Mouse (Mus musculus) left cerebral cortex, postnatal 14 days (tissue): ENCODE measurements around the gene Dnmt3a. TPM values are rescaled to one million over a fixed set of nuclear protein-coding genes. Genes with fewer than 3 reads are reported as not detected.

ENCODE experiments used
- DNase-seq, 2 experiments: peaks; one replicate each; pipeline ENCODE4 v3.0.0; 2021 to 2022; ENCODE audit warnings: low spot score in 2 of 2, mixed read lengths in 1 of 2
- intact Hi-C: fragments of 180-260 bp; cut with DNase I; formaldehyde crosslinking; loops from one replicate; pipeline ENCODE4 v1.15.1; 2025
- total RNA-seq, 2 experiments: library from RNA; stranded (reverse); gene quantifications; 2 replicates each; pipeline ENCODE4 v1.2.3; 2021

Gene Dnmt3a
- total RNA-seq, 2 experiments from 2014 or later: 337 to 343 TPM

- intact Hi-C loops: no loop called here
- no peak for DNase-seq
Measured at GRCm38 (mm10) chr12:3944454-3945073, 138.8 kb downstream of the Dnmt3a start.

GRCm38 (mm10) chr12:3947503-3947902, 141.7 kb downstream of the Dnmt3a start:
- intact Hi-C loops: no loop called here
- DNase-seq: no peak

- no peak for DNase-seq
- intact Hi-C loops: no loop called here
Measured at GRCm38 (mm10) chr12:3954651-3955050, 148.8 kb downstream of the Dnmt3a start, which contains the start of gene Pomc. TSS of gene Pomc (plus strand) at chr12:3954951.

- intact Hi-C loops: no loop called here
- no peak for DNase-seq
Measured at GRCm38 (mm10) chr12:3955371-3955770, 149.6 kb downstream of the Dnmt3a start.

- peak in 1 of 2 experiments; percentile 53 for DNase-seq
- intact Hi-C loops: no loop called here
Measured at GRCm38 (mm10) chr12:3956351-3956750, 150.5 kb downstream of the Dnmt3a start.

- DNase-seq: peak; percentile 82 to 85
- intact Hi-C loops: no loop called here
Measured at GRCm38 (mm10) chr12:3959791-3960543, 154.2 kb downstream of the Dnmt3a start.

GRCm38 (mm10) chr12:3960553-3960952, 154.7 kb downstream of the Dnmt3a start:
- DNase-seq: no peak
- intact Hi-C loops: no loop called here

Other genes starting within 250 kb of the Dnmt3a start
- gene Dtnb, start 233.6 kb upstream of the Dnmt3a start, total RNA-seq: 10 to 100 TPM; 80.5 to 87.0 TPM
- gene Pomc, start 148.9 kb downstream of the Dnmt3a start, total RNA-seq: 1 to 10 TPM; 3.1 to 3.7 TPM
- 10 to 100 TPM; 95.7 to 97.7 TPM for gene Efr3b, start 232.9 kb downstream of the Dnmt3a start, total RNA-seq